Mouse (Mus musculus): ENCODE results near the gene Bicc1. TPM values are rescaled to one million over a fixed set of nuclear protein-coding genes. Genes with fewer than 3 reads are reported as not detected.

Bicc1 gene
- polyA plus RNA-seq, 1 experiment, result 3.2 TPM

GRCm38 (mm10) chr10:71120121-71120768 lies 39.3 kb downstream of the Bicc1 start:
- no peak overlapping the region for H3K27ac ChIP-seq (ENCODE audit: control insufficient read depth, insufficient read depth, low read length)
- WGBS, result 85% methylated on average over 14 of the region's 14 CpGs

GRCm38 (mm10) chr10:71119120-71119847 lies 40.2 kb downstream of the Bicc1 start:
- Histone ChIP-seq H3K4me3 (ENCODE audit: control insufficient read depth, insufficient read depth, low read length) (no peak overlapping the region), H3K27ac (ENCODE audit: control insufficient read depth, insufficient read depth, low read length) (no peak overlapping the region), H3K36me3 (ENCODE audit: control insufficient read depth, insufficient read depth, low read length) (no peaks in the 10 kb centered on the region), H3K27me3 (ENCODE audit: control insufficient read depth, insufficient read depth, low read length) (no peaks in the 10 kb centered on the region), H3K4me1 (replicated peaks; ENCODE audit: control insufficient read depth, insufficient read depth, low read length) (no peaks in the 10 kb centered on the region)
- DNase-seq, result no peak
- WGBS, result 89% methylated on average over 15 of the region's 15 CpGs
- TF ChIP-seq POLR2A (IDR thresholded peaks at IDR 0.05; ENCODE audit: control insufficient read depth, extremely low read depth, insufficient read depth, low read length, poor library complexity) (no peak), CTCF (IDR thresholded peaks at IDR 0.05; ENCODE audit: borderline replicate concordance, control insufficient read depth, extremely low read depth, insufficient read depth, low read length, poor library complexity) (no peak)

More at GRCm38 (mm10) chr10:71120121-71120768, 39.3 kb downstream of the Bicc1 start:
- TF ChIP-seq POLR2A (IDR thresholded peaks at IDR 0.05; ENCODE audit: control insufficient read depth, extremely low read depth, insufficient read depth, low read length, poor library complexity) (no peak), CTCF (IDR thresholded peaks at IDR 0.05; ENCODE audit: borderline replicate concordance, control insufficient read depth, extremely low read depth, insufficient read depth, low read length, poor library complexity) (no peak)
- Histone ChIP-seq H3K36me3 (ENCODE audit: control insufficient read depth, insufficient read depth, low read length) (no peaks in the 10 kb centered on the region), H3K4me3 (ENCODE audit: control insufficient read depth, insufficient read depth, low read length) (no peak overlapping the region), H3K27me3 (ENCODE audit: control insufficient read depth, insufficient read depth, low read length) (no peaks in the 10 kb centered on the region), H3K4me1 (replicated peaks; ENCODE audit: control insufficient read depth, insufficient read depth, low read length) (no peaks in the 10 kb centered on the region)
- DNase-seq, result no peak

- TF ChIP-seq POLR2A (IDR thresholded peaks at IDR 0.05; ENCODE audit: control insufficient read depth, extremely low read depth, insufficient read depth, low read length, poor library complexity), result no peak
- no peak for TF ChIP-seq CTCF (IDR thresholded peaks at IDR 0.05; ENCODE audit: borderline replicate concordance, control insufficient read depth, extremely low read depth, insufficient read depth, low read length, poor library complexity)
- Histone ChIP-seq H3K4me3 (ENCODE audit: control insufficient read depth, insufficient read depth, low read length) (no peak overlapping the region), H3K27ac (ENCODE audit: control insufficient read depth, insufficient read depth, low read length) (no peak overlapping the region), H3K27me3 (ENCODE audit: control insufficient read depth, insufficient read depth, low read length) (no peaks in the 10 kb centered on the region), H3K36me3 (ENCODE audit: control insufficient read depth, insufficient read depth, low read length) (no peaks in the 10 kb centered on the region), H3K4me1 (replicated peaks; ENCODE audit: control insufficient read depth, insufficient read depth, low read length) (no peaks in the 10 kb centered on the region)
- no peak for DNase-seq
- WGBS, result 92% methylated on average over 7 of the region's 7 CpGs
Measured at GRCm38 (mm10) chr10:71117766-71118165, 41.7 kb downstream of the Bicc1 start.

GRCm38 (mm10) chr10:71114260-71114920 lies 45.1 kb downstream of the Bicc1 start:
- H3K27me3 ChIP-seq (ENCODE audit: control insufficient read depth, insufficient read depth, low read length), result no peaks in the 10 kb centered on the region
- no peak overlapping the region for H3K4me3 ChIP-seq (ENCODE audit: control insufficient read depth, insufficient read depth, low read length)
- no peaks in the 10 kb centered on the region for H3K36me3 ChIP-seq (ENCODE audit: control insufficient read depth, insufficient read depth, low read length)
- TF ChIP-seq CTCF (IDR thresholded peaks at IDR 0.05; ENCODE audit: borderline replicate concordance, control insufficient read depth, extremely low read depth, insufficient read depth, low read length, poor library complexity) (no peak), POLR2A (IDR thresholded peaks at IDR 0.05; ENCODE audit: control insufficient read depth, extremely low read depth, insufficient read depth, low read length, poor library complexity) (no peak)
- WGBS, result 81% methylated on average over 10 of the region's 10 CpGs
- no peak overlapping the region for H3K27ac ChIP-seq (ENCODE audit: control insufficient read depth, insufficient read depth, low read length)
- no peak for DNase-seq
- H3K4me1 ChIP-seq (replicated peaks; ENCODE audit: control insufficient read depth, insufficient read depth, low read length), result no peaks in the 10 kb centered on the region

- no peak for DNase-seq
- Histone ChIP-seq H3K27me3 (ENCODE audit: control insufficient read depth, insufficient read depth, low read length) (no peaks in the 10 kb centered on the region), H3K4me1 (replicated peaks; ENCODE audit: control insufficient read depth, insufficient read depth, low read length) (no peaks in the 10 kb centered on the region), H3K27ac (ENCODE audit: control insufficient read depth, insufficient read depth, low read length) (no peak overlapping the region), H3K36me3 (ENCODE audit: control insufficient read depth, insufficient read depth, low read length) (no peaks in the 10 kb centered on the region), H3K4me3 (ENCODE audit: control insufficient read depth, insufficient read depth, low read length) (no peak overlapping the region)
- WGBS, result 96% methylated on average over 9 of the region's 9 CpGs
- TF ChIP-seq CTCF (IDR thresholded peaks at IDR 0.05; ENCODE audit: borderline replicate concordance, control insufficient read depth, extremely low read depth, insufficient read depth, low read length, poor library complexity), result no peak
- TF ChIP-seq POLR2A (IDR thresholded peaks at IDR 0.05; ENCODE audit: control insufficient read depth, extremely low read depth, insufficient read depth, low read length, poor library complexity), result no peak
Measured at GRCm38 (mm10) chr10:71106491-71107205, 52.9 kb downstream of the Bicc1 start.

- no peaks in the 10 kb centered on the region for H3K4me1 ChIP-seq (replicated peaks; ENCODE audit: control insufficient read depth, insufficient read depth, low read length)
- DNase-seq, result no peak
- no peaks in the 10 kb centered on the region for H3K36me3 ChIP-seq (ENCODE audit: control insufficient read depth, insufficient read depth, low read length)
- H3K27ac ChIP-seq (ENCODE audit: control insufficient read depth, insufficient read depth, low read length), result no peak overlapping the region
- no peak overlapping the region for H3K4me3 ChIP-seq (ENCODE audit: control insufficient read depth, insufficient read depth, low read length)
- no peaks in the 10 kb centered on the region for H3K27me3 ChIP-seq (ENCODE audit: control insufficient read depth, insufficient read depth, low read length)
- 88% methylated on average over 6 of the region's 6 CpGs for WGBS
- TF ChIP-seq CTCF (IDR thresholded peaks at IDR 0.05; ENCODE audit: borderline replicate concordance, control insufficient read depth, extremely low read depth, insufficient read depth, low read length, poor library complexity), result no peak
- no peak for TF ChIP-seq POLR2A (IDR thresholded peaks at IDR 0.05; ENCODE audit: control insufficient read depth, extremely low read depth, insufficient read depth, low read length, poor library complexity)
Measured at GRCm38 (mm10) chr10:71104791-71105190, 54.7 kb downstream of the Bicc1 start.
